Mouse (Mus musculus) lung, postnatal 36 days (tissue): Measurements from ENCODE around the gene Trap1.
A peak's percentile ranks its signal among the peaks of the same experiment; 100 is the strongest.
"Not testable (repeated sequence)": the region's sequence is repeated elsewhere in the genome, so short reads cannot be mapped to it uniquely, and the experiment has no call there.

Experiments
- DNase-seq: peaks from one replicate; pipeline ENCODE4 v3.0.0; 2022; ENCODE audit warnings: mixed read lengths

Trap1 gene

DNA sequence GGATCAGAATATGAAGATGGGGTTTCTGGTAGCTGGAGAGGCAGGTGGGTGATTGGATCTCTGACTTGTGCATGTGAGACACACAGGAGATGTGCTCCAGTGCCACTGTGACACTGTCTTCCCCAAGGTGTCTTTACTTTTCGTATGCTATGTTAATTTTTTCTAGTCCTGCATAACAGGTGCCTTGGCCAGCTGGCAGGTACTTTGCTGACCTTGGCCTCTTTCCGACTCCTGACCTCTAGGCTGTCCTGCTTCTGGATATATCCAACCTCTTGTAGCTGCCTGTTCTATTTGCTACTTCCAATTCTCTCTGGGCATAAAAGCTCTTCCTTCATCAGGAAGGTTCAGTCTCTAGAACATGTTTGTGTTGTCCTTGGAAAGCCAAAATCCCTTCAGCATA, 42.1 kb downstream of the Trap1 start:
- DNase-seq, result no peak

- DNase-seq, result no peak
These were observed 43.2 kb downstream of the Trap1 start for GRCm38 (mm10) chr16:4034476-4034875.

DNA sequence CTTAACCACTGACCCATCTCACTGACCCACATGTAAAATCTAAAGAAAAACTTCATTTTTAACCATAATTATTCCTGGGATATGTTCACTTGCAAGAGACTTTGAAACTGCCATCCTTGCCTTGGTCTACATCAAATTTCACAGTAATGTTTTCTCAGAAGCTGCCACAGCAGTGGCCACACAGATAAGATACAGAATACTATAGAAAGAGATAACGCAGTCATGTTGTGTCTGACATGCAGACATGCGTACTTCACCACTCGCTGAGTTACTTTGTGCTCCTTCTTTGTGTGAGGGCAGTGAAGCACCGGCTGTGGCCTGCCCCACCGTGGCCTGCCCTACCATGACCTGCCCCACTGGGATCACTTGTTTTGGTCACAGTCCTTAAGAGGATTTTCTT, 43.7 kb downstream of the Trap1 start:
- DNase-seq, result no peak

GRCm38 (mm10) chr16:4032341-4032748, 45.3 kb downstream of the Trap1 start:
- DNase-seq, result no peak

DNA sequence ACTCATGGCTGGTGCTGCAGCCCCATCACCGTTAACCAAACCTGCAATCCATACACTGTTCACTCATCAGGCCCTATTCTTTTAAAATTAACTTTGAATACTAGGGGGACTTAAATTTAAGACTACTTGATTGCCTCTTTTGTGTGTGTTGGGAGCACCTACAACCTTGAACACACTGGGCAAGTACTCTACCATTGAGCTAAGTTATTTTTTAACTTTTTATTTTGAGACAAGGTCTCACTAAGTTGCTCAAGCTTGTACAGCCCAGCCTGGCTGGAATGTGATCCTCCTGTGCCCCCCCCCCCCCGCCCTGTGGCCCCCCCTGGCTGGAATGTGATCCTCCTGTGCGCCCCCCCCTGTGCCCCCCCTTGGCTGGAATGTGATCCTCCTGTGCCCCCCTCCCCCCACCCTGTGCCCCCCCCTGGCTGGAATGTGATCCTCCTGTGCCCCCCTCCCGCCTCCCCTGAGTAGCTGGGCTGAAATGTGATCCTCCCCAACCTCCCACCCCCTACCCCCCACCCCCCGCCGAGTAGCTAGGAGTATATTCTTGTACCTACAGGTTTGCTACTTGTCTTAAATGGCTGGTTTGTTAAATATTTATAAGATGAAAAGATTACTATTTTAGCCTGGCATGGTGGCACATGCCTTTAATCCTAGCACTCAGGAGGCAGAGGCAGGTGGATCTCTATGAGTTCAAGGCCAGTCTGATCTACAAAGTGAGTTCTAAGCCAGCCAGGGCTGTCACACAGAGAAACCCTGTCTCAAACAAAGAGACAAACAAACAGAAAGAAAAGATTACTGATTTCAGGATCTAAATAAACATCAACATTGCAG, 46.0 kb downstream of the Trap1 start:
- DNase-seq, result no peak

- DNase-seq, result no peak
These were observed 47.1 kb downstream of the Trap1 start for GRCm38 (mm10) chr16:4030501-4030900.

DNA sequence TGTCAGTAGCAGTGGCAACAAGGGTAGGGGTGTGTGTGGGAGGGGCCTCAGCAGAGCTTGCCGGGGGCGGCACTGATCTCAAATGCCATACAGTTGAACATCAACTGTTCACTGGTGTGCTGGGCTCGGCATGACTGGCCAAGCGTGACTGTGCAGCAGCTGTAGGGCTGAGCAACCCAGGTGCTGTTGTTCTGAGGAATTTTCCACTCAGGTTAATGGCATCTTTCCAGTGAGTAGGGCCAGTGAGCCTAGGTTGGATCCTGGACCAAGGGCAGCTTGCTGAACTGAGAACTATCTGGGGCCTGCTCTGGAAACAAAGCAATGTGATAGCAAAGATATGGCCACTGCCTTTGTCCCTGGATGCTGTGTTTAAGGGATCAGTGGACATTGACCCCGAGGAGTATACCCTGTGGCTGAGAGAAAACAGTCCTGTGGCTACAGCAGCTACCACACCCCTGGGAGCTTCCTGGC, 48.2 kb downstream of the Trap1 start:
- no peak for DNase-seq

- no peak for DNase-seq
These were observed 50.4 kb downstream of the Trap1 start for GRCm38 (mm10) chr16:4027211-4027610.

- DNase-seq, result no peak
These were observed 51.0 kb downstream of the Trap1 start for GRCm38 (mm10) chr16:4026672-4027071.

- no peak for DNase-seq
These were observed 54.9 kb downstream of the Trap1 start for GRCm38 (mm10) chr16:4022719-4023118.

DNA sequence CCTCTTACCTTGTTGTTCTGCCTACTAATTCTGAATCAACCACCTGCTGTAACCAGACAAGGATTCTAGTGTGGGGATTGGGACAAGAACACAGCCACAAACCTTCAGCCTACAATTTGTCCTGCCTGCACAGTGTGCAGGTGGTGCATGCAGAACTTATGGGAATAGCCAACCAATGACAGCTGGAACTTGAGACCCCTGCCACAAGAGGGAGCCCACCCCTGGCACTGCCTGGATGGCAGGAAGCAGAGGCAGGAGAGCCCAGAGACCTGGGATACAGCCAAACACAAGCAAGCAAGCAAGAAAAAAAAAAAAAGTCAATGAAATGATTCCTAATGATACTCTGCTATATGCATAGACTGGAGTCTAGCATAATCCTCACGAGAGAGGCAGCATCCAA, 56.4 kb downstream of the Trap1 start:
- DNase-seq, result no peak

DNA sequence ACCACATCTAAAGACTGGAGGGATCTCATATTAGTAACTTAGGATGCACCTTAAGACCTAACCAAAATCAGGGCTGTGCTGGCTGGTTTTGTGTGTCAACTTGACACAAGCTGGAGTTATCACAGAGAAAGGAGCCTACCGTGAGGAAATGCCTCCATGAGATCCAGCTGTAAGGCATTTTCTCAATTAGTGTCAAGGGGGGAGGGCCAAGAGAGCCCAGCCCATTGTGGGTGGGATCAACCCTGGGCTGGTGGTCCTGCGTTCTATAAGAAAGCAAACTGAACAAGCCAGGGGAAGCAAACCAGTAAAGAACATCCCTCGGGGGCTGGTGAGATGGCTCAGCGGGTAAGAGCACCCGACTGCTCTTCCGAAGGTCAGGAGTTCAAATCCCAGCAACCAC, 60.2 kb downstream of the Trap1 start:
- not testable (repeated sequence) for DNase-seq

- not testable (repeated sequence) for DNase-seq
These were observed 60.8 kb downstream of the Trap1 start for GRCm38 (mm10) chr16:4016786-4017185.

GRCm38 (mm10) chr16:4014040-4014668, 63.5 kb downstream of the Trap1 start:
- no peak for DNase-seq

DNA sequence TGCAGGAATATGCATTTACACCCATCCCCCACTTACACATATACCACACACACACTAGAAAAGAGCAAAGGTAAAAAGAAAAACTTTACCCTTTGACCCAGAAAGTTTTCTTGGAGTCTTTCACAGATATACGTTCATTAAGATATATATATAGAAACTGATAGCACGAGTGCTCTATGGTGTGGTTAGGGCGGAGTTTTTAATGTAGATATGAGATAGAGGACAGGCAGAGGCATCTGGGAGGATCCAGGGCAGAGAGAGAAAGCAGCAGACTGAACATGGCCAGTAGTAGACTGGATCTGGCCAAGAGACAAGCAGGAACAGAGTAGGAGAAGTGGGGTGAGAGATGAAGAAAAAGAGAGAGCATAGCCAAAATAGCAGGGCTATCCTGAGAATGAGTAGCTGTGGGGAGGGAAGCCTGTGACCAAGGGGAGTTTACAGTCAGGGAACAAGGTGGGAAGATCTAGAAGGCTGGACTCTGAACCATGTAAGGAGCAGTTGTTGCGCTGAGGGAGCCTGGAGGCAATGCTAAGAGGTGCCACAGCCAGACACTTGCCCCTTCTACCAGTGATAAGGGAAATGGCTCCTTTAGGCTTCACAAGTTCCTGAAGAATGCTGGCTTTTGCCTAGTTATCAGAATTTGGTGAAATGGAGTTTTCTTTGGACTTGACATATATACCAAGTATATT, 64.6 kb downstream of the Trap1 start:
- no peak for DNase-seq

- DNase-seq, result peak; percentile 96
These were observed 73.9 kb downstream of the Trap1 start, which contains the start of gene Slx4 for GRCm38 (mm10) chr16:4003489-4004398. Gene Slx4 (minus strand): TSS chr16:4003770.
